Mouse (Mus musculus): ENCODE measurements around the gene Tctn3. TPM values are rescaled to one million over a fixed set of nuclear protein-coding genes. Genes with fewer than 3 reads are reported as not detected.

The Tctn3 gene
- polyA plus RNA-seq (2012; rRNA removed) = 21.4 and 22.1 TPM in 2 replicates

DNA sequence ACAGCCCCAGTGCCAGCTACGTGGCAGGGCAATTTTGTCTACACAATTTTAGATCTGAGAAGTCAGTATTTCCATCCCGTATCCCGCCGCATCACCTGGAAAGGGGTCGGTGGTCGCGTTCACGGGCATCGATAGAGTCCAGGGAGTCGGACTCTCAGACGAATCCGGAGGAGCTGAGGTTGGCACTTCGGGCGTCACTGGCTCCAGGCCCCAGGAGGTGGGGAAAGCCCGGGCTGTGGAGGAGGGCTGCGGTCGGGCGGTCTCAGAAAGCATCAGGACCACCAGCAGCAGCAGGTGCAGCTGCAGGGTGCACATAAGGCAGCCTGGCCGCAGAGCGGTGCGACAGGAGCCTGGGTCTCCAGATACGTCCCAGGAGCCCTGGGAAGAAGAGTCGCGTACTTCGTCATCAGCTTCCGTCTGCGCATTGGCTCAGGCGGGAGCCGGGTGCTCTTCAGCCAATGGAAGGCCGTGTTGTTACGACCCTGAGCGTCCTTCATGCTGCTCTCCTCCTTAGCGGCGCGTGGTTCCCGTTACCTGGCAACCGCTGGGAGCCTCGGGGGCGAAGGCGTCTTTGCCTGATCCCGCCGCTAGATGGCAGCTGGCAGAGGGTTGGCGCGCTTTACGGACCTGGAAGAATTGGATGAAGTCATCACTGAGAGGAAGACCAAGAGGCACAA lies at the start of gene Tctn3, which contains the start of gene Entpd1:
Gene Tctn3 (minus strand): TSS at position 404 of the 677 bp plus-strand sequence.
Gene Entpd1 (plus strand): TSS at position 537 of the 677 bp plus-strand sequence.

DNA sequence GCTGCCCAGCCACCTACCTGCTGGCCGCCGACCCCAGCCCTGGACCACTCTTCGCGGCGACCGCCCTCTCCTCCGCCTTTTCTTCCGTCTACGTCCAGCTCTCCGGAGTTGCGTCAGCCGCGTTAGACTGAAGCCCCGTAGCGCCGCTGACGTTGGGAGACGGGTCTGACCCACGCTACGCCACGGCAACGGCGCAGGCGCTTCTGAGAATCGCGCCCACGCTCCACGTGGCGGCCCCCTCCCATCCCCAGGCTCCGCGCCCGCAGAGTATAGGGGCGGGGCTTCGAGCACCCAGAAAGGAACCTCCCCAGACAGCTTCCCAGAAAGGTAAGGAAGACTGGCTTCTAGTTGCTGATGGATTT lies 23.8 kb downstream of the Tctn3 start, which contains the start of gene Aldh18a1:
Gene Aldh18a1 (minus strand): TSS at position 171 of the 362 bp plus-strand sequence.

Other genes starting within 250 kb of the Tctn3 start
- 67.4 and 71.1 TPM in 2 replicates for gene Sorbs1, start 98.5 kb downstream of the Tctn3 start, polyA plus RNA-seq (2012; rRNA removed)
- 54.7 and 57.8 TPM in 2 replicates for gene Aldh18a1, start 23.8 kb downstream of the Tctn3 start, polyA plus RNA-seq (2012; rRNA removed)
- 7.0 and 9.9 TPM in 2 replicates for gene Entpd1, start 133 bp upstream of the Tctn3 start, polyA plus RNA-seq (2012; rRNA removed)
- 0.17 and 0.32 TPM in 2 replicates for gene Cc2d2b, start 136.5 kb upstream of the Tctn3 start, polyA plus RNA-seq (2012; rRNA removed)
- 16.2 and 17.4 TPM in 2 replicates for gene Ccnj, start 219.0 kb upstream of the Tctn3 start, polyA plus RNA-seq (2012; rRNA removed)